Mouse (Mus musculus): ENCODE data around the gene Mindy4. TPM values are rescaled to one million over a fixed set of nuclear protein-coding genes. Genes with fewer than 3 reads are reported as not detected.

Mindy4 gene
- polyA plus RNA-seq, 1 experiment from 2014 or later = 16.2 TPM

DNA sequence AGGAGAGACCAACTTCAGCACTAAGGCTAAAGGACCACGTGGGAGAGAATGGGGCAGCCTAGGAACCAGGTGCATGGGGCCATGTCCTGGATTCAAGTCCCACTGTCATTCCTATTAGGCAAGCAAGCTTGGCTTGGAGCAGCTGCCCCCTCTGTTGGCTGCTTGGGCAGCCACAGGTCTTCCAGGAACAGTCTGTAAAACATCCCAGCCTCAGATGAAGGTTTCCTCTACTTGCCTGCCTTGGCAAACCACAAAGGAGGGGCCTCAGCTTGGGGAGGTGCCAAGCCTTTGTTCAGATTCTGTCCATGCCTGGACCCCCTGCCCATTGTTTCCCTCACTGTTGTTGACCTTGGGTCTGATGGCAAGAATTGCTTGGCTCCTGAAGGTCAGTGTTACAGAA, 121.6 kb downstream of the Mindy4 start:
- no peaks in the 10 kb centered on the region for H3K27me3 ChIP-seq (replicated peaks; ENCODE audit: control insufficient read depth, insufficient read depth, low read length)
- no peaks in the 10 kb centered on the region for H3K4me1 ChIP-seq (ENCODE audit: control insufficient read depth, insufficient read depth, low read length)
- no peak overlapping the region for H3K4me3 ChIP-seq (ENCODE audit: low read depth, low read length)
- 77% methylated on average over 1 of the region's 1 CpGs for WGBS
- H3K36me3 ChIP-seq (ENCODE audit: control insufficient read depth, insufficient read depth, low read length) = no peaks in the 10 kb centered on the region
- no peaks in the 10 kb centered on the region for H3K9me3 ChIP-seq (ENCODE audit: control insufficient read depth, low read length)
- ATAC-seq (ENCODE audit: low read depth) = no peak
- no peak overlapping the region for H3K9ac ChIP-seq (ENCODE audit: low read depth, low read length)
- H3K27ac ChIP-seq (replicated peaks; ENCODE audit: low read depth, low read length) = no peak overlapping the region
- H3K4me2 ChIP-seq (ENCODE audit: low read depth, low read length) = no peak overlapping the region
- no peak for DNase-seq (ENCODE audit: low spot score)

DNA sequence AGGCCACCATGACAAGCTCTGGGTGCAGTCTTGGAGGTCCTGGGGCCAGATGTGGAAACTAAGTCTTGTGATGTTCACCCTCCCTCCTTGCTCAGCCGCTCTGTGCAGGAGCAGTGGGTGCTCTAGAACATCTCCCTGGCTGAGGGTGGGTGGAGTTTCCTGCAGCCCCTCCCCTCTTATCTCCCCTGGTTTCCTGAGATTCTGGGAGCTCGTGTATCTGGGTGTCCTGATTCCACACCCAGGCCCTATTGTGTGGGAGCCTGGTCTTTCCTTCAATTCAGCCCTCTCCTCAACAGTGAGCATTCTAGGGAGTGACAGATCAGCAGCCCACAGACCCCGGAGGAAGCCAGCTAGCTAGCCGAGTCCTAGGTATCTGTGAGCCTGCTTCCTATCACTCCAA, 123.1 kb downstream of the Mindy4 start:
- Histone ChIP-seq H3K9ac (ENCODE audit: low read depth, low read length) (no peak overlapping the region), H3K36me3 (ENCODE audit: control insufficient read depth, insufficient read depth, low read length) (no peaks in the 10 kb centered on the region), H3K4me3 (ENCODE audit: low read depth, low read length) (no peak overlapping the region), H3K27ac (replicated peaks; ENCODE audit: low read depth, low read length) (no peak overlapping the region), H3K9me3 (ENCODE audit: control insufficient read depth, low read length) (no peaks in the 10 kb centered on the region), H3K27me3 (replicated peaks; ENCODE audit: control insufficient read depth, insufficient read depth, low read length) (no peaks in the 10 kb centered on the region), H3K4me2 (ENCODE audit: low read depth, low read length) (no peak overlapping the region), H3K4me1 (ENCODE audit: control insufficient read depth, insufficient read depth, low read length) (peaks cover under 1% of the 10 kb centered on the region; the same call in 1 of the 2 replicates)
- no peak for ATAC-seq (ENCODE audit: low read depth)
- DNase-seq (ENCODE audit: low spot score) = no peak
- WGBS = 71% methylated on average over 4 of the region's 4 CpGs

DNA sequence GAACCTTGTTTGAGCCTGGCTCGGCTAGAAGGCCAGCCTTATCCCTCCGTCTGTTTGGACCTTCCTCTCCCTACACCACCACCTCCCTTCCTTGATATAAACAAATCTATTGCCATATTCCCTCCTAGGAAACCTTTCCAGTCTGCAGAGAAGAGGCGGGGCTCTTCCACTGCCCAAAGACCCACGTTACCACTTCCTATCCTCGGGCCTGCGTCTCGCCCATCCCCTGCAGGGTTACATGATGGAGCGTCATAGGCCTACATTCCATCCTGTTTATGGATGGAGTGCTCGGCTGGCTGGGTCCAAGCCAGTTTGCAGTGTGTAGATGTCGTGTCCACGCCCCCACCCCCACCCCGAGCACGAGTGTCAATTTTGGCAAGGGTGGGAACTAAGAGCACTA, 124.1 kb downstream of the Mindy4 start:
- no peaks in the 10 kb centered on the region for H3K27me3 ChIP-seq (replicated peaks; ENCODE audit: control insufficient read depth, insufficient read depth, low read length)
- peaks cover 10% of the 10 kb centered on the region for H3K4me1 ChIP-seq (ENCODE audit: control insufficient read depth, insufficient read depth, low read length)
- WGBS = 81% methylated on average over 13 of the region's 13 CpGs
- DNase-seq (ENCODE audit: low spot score) (no peak), ATAC-seq (ENCODE audit: low read depth) (no peak)
- H3K9ac ChIP-seq (ENCODE audit: low read depth, low read length) = no peak overlapping the region
- no peak overlapping the region for H3K4me2 ChIP-seq (ENCODE audit: low read depth, low read length)
- no peaks in the 10 kb centered on the region for H3K9me3 ChIP-seq (ENCODE audit: control insufficient read depth, low read length)
- H3K36me3 ChIP-seq (ENCODE audit: control insufficient read depth, insufficient read depth, low read length) = no peaks in the 10 kb centered on the region
- H3K27ac ChIP-seq (replicated peaks; ENCODE audit: low read depth, low read length) = no peak overlapping the region
- H3K4me3 ChIP-seq (ENCODE audit: low read depth, low read length) = no peak overlapping the region

DNA sequence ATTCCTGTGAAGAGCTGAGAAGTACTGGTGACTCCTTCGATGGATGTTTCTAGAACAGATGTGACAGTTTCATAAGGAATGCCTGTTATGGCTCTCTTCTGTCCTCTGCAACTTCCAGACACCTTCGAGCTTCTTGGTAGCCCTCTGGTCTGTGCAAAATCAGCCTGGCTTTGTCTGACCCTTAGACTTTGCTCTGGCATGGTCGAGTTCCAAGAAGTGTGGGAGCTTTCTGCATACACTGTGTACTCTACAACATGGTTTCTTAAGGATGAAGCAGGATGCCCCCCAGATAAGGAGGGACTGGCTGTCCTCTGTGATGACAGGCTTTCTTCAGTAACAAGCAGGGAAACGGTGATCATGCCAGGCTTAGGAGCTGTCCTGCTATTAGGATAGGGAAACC, 125.0 kb downstream of the Mindy4 start:
- H3K4me1 ChIP-seq (ENCODE audit: control insufficient read depth, insufficient read depth, low read length) = peaks cover 19% of the 10 kb centered on the region
- no peak overlapping the region for H3K9ac ChIP-seq (ENCODE audit: low read depth, low read length)
- H3K4me3 ChIP-seq (ENCODE audit: low read depth, low read length) = no peak overlapping the region
- ATAC-seq (ENCODE audit: low read depth) (no peak), DNase-seq (ENCODE audit: low spot score) (no peak)
- H3K36me3 ChIP-seq (ENCODE audit: control insufficient read depth, insufficient read depth, low read length) = no peaks in the 10 kb centered on the region
- no peak overlapping the region for H3K27ac ChIP-seq (replicated peaks; ENCODE audit: low read depth, low read length)
- 76% methylated on average over 4 of the region's 4 CpGs for WGBS
- no peaks in the 10 kb centered on the region for H3K9me3 ChIP-seq (ENCODE audit: control insufficient read depth, low read length)
- no peaks in the 10 kb centered on the region for H3K27me3 ChIP-seq (replicated peaks; ENCODE audit: control insufficient read depth, insufficient read depth, low read length)
- H3K4me2 ChIP-seq (ENCODE audit: low read depth, low read length) = no peak overlapping the region

DNA sequence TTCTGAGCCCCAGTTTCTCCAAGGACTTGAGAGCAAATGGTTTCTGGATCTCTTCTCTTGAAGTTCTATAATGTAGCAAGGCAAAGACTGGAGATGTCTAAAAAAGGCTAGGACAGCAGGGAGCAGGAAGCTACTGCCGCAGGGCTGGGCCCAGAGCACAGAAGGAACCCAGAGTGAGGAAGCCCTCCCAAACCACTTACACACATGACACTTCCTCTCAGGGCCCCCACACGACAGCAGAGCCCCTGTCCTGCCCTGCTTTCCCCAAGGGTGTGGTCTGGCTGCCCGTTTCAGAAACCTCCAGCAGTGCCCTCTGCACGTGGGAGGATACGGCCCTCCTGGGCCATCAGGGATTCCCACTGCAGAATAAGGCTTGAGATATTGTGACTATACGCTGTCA, 128.1 kb downstream of the Mindy4 start:
- Histone ChIP-seq H3K9me3 (ENCODE audit: control insufficient read depth, low read length) (no peaks in the 10 kb centered on the region), H3K4me1 (ENCODE audit: control insufficient read depth, insufficient read depth, low read length) (peaks cover 34% of the 10 kb centered on the region), H3K27ac (replicated peaks; ENCODE audit: low read depth, low read length) (no peak overlapping the region), H3K4me2 (ENCODE audit: low read depth, low read length) (no peak overlapping the region), H3K27me3 (replicated peaks; ENCODE audit: control insufficient read depth, insufficient read depth, low read length) (no peaks in the 10 kb centered on the region), H3K36me3 (ENCODE audit: control insufficient read depth, insufficient read depth, low read length) (no peaks in the 10 kb centered on the region), H3K4me3 (ENCODE audit: low read depth, low read length) (no peak overlapping the region), H3K9ac (ENCODE audit: low read depth, low read length) (no peak overlapping the region)
- 47% methylated on average over 6 of the region's 6 CpGs for WGBS
- DNase-seq (ENCODE audit: low spot score) (no peak), ATAC-seq (ENCODE audit: low read depth) (no peak)

DNA sequence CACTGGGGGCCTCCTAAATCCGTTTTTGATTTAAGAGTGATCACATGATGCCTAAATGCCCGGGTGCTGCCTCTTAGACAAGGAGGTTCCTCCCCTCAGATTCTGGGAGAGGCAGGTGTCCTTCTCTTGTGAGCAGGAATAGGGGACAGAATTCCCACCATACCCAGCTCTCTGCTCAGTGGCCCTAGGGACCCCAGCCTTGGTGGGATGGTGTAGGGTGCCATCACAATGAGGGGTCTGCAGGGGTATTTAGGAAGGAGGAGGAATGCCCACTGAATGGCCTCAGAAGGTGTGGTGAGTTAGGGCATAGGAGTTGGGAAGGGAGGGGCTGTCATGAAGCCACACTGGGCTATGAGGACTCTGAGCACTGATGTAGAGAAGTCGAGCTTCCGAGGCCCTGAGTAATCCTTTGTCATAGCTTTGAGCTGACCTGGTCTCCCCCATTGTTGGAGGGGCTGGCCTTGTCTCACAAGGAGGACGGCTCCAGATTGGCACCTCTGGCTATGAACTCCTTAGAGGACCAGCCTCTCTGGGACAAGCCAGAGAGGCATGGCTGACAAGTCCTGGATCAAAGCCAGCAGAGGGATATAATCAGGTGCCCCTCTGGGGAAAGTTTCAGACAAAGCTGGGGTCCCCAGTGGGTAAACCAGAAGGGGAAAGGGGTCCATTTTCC, 129.1 kb downstream of the Mindy4 start:
- H3K4me1 ChIP-seq (ENCODE audit: control insufficient read depth, insufficient read depth, low read length) = peaks cover 40% of the 10 kb centered on the region
- WGBS = 35% methylated on average over 5 of the region's 5 CpGs
- DNase-seq (ENCODE audit: low spot score) = no peak
- no peaks in the 10 kb centered on the region for H3K9me3 ChIP-seq (ENCODE audit: control insufficient read depth, low read length)
- H3K4me2 ChIP-seq (ENCODE audit: low read depth, low read length) = no peak overlapping the region
- H3K27ac ChIP-seq (replicated peaks; ENCODE audit: low read depth, low read length) = peak overlapping the region; percentile 74
- H3K27me3 ChIP-seq (replicated peaks; ENCODE audit: control insufficient read depth, insufficient read depth, low read length) = no peaks in the 10 kb centered on the region
- H3K4me3 ChIP-seq (ENCODE audit: low read depth, low read length) = no peak overlapping the region
- peak; percentile 15 for ATAC-seq (ENCODE audit: low read depth)
- H3K36me3 ChIP-seq (ENCODE audit: control insufficient read depth, insufficient read depth, low read length) = no peaks in the 10 kb centered on the region
- no peak overlapping the region for H3K9ac ChIP-seq (ENCODE audit: low read depth, low read length)

DNA sequence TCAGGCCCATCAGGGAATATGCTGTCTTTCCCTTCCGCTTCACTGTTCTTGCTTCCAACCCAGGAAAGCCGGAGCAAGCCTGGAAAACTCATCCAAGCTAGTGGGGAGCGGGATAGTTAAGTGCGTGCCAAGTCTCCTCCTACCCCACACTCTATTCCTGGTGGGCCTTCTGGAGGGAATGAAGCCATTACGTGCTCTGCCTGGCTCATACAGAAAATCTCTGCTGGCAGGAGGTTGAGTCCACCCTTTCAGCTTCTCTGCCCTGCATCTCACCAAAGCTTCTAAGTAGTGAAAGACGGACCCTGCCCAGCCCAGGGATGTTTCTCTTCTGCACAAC, 129.6 kb downstream of the Mindy4 start:
- Histone ChIP-seq H3K9ac (ENCODE audit: low read depth, low read length) (no peak overlapping the region), H3K27ac (replicated peaks; ENCODE audit: low read depth, low read length) (peak overlapping the region; percentile 74), H3K4me1 (ENCODE audit: control insufficient read depth, insufficient read depth, low read length) (peaks cover 43% of the 10 kb centered on the region), H3K4me2 (ENCODE audit: low read depth, low read length) (no peak overlapping the region), H3K4me3 (ENCODE audit: low read depth, low read length) (no peak overlapping the region), H3K27me3 (replicated peaks; ENCODE audit: control insufficient read depth, insufficient read depth, low read length) (no peaks in the 10 kb centered on the region), H3K9me3 (ENCODE audit: control insufficient read depth, low read length) (no peaks in the 10 kb centered on the region), H3K36me3 (ENCODE audit: control insufficient read depth, insufficient read depth, low read length) (no peaks in the 10 kb centered on the region)
- ATAC-seq (ENCODE audit: low read depth) = peak; percentile 51
- peak; percentile 88 for DNase-seq (ENCODE audit: low spot score)
- 47% methylated on average over 6 of the region's 6 CpGs for WGBS

DNA sequence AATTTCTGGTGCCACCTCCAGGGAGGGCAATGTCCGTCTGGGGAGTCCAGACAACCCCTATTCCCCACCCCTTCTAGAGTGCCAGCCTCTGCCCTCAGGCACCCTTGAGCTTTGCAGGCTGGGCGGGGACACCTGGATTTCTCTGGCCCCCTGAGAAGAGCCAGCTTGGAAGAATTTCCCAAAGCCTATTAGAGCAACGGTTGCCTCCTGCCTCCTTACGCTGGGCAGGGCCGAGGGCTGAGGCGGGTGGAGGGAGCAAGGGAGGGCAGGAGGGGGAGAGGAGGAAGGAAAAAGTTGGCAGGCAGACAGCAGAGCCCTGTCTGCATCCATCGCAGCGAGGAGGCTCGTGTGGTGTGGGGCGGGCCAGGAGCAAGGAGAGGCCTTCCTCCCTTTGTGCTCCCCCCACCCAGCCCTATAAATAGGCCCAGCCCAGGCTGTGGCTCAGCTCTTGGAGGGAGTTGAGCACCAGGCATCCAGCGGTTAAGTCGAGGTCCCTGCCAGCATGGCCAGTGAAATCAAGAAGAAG, 132.9 kb downstream of the Mindy4 start, which contains the start of gene Aqp1:
Aqp1 (plus strand) TSS at position 444 of the 526 bp plus-strand sequence.
- peak within 1 kb of the TSS; percentile 25 for H3K4me3 ChIP-seq (ENCODE audit: low read depth, low read length)
- ATAC-seq (ENCODE audit: low read depth) = peak; percentile 87
- peak; percentile 94 for DNase-seq (ENCODE audit: low spot score)
- H3K27me3 ChIP-seq (replicated peaks; ENCODE audit: control insufficient read depth, insufficient read depth, low read length) = no peaks in the 10 kb centered on the region
- peak within 1 kb of the TSS; percentile 48 for H3K9ac ChIP-seq (ENCODE audit: low read depth, low read length)
- WGBS = 8% methylated on average over 10 of the region's 12 CpGs
- no peaks in the 10 kb centered on the region for H3K36me3 ChIP-seq (ENCODE audit: control insufficient read depth, insufficient read depth, low read length)
- peak within 1 kb of the TSS; percentile 67 for H3K27ac ChIP-seq (replicated peaks; ENCODE audit: low read depth, low read length)
- H3K9me3 ChIP-seq (ENCODE audit: control insufficient read depth, low read length) = no peaks in the 10 kb centered on the region
- peak within 1 kb of the TSS; percentile 42 for H3K4me2 ChIP-seq (ENCODE audit: low read depth, low read length)
- H3K4me1 ChIP-seq (ENCODE audit: control insufficient read depth, insufficient read depth, low read length) = peaks cover 55% of the 10 kb centered on the region

DNA sequence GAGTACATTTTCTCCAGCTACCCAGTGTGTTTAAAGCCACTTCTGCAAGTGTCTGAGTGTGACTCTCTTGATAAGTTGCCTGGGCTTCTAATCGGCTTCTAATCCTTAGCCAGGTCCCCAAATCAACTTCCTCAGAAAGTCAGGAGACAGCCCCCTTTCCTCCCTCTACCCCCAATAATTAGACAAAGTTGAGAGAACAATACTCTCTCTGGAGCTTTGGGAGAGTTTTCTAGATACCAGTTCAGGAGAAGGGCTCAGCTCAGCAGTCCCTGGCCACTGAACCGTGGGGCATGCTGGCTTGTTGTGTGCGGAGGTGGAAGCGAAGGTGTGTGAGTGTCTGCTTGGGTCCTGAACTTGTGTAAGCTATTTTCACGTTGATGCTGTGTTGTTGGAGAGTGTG, 134.1 kb downstream of the Mindy4 start:
- no peak overlapping the region; the same call in 1 of the 2 replicates for H3K27ac ChIP-seq (replicated peaks; ENCODE audit: low read depth, low read length)
- H3K4me2 ChIP-seq (ENCODE audit: low read depth, low read length) = peak overlapping the region; percentile 42

More for the DNA sequence above, 134.1 kb downstream of the Mindy4 start:
- DNase-seq (ENCODE audit: low spot score) (no peak), ATAC-seq (ENCODE audit: low read depth) (no peak)
- 72% methylated on average over 5 of the region's 5 CpGs for WGBS
- Histone ChIP-seq H3K9ac (ENCODE audit: low read depth, low read length) (peak overlapping the region; percentile 48), H3K9me3 (ENCODE audit: control insufficient read depth, low read length) (no peaks in the 10 kb centered on the region), H3K4me3 (ENCODE audit: low read depth, low read length) (peak overlapping the region; percentile 25), H3K4me1 (ENCODE audit: control insufficient read depth, insufficient read depth, low read length) (peaks cover 53% of the 10 kb centered on the region), H3K27me3 (replicated peaks; ENCODE audit: control insufficient read depth, insufficient read depth, low read length) (no peaks in the 10 kb centered on the region), H3K36me3 (ENCODE audit: control insufficient read depth, insufficient read depth, low read length) (no peaks in the 10 kb centered on the region)

All from embryonic facial prominence, embryonic 14.5 days (tissue).